Mouse (Mus musculus): ENCODE results near the gene Vdac2. TPM values are rescaled to one million over a fixed set of nuclear protein-coding genes. Genes with fewer than 3 reads are reported as not detected.
A peak's percentile ranks its signal among the peaks of the same experiment; 100 is the strongest.

The Vdac2 gene
- total RNA-seq, 2 experiments from 2014 or later = 469 to 495 TPM

DNA sequence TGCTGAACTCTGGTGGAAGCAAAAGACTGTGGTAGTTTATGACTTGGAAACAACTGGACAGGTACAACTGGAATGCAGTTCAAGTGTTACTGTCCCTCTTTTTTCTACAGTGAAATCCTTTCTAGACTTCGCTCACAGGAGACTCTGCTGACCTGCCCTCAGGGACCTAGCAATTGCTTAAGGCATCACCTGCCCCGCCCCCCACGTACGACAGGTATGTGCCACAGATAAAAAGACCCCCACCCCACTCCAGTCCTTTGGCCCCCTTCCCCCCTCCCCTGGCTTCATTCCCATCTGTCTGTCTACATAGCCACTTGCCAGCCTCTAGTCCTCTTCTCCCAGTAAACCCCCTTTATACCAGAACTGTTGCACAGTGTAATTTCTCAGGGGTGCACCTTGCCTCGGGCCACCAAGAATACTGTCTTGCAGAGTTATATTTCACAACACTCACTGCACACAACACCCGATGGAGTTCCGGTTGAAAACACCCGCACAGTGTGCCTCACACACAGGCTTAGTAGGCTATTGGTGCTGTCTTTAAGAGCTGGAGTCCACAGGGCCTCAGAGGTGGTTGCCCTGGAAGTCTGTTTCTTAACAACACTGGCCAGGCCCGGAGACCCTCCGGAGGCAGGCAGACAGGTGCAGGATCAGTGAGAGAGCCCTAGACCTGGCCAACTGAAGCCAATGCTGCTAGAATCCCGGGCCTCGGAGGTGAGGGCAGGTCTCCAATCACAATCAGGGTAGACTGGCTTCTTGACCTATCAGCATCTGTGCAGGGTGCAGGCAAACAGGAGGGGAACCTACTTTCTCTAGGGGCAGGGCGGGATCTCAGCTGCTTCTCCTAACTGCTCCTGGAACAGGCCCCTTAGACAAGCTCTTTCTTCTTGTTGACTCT is 24.7 kb downstream of the Vdac2 start:
- intact Hi-C loops (cut with DNase I) = loop anchor here (5.0 to 10.0 kb wide), 2 partner anchors 97 to 725 kb away; partner anchors contain the start of genes Dusp13 and Samd8
- DNase-seq = no peak

DNA sequence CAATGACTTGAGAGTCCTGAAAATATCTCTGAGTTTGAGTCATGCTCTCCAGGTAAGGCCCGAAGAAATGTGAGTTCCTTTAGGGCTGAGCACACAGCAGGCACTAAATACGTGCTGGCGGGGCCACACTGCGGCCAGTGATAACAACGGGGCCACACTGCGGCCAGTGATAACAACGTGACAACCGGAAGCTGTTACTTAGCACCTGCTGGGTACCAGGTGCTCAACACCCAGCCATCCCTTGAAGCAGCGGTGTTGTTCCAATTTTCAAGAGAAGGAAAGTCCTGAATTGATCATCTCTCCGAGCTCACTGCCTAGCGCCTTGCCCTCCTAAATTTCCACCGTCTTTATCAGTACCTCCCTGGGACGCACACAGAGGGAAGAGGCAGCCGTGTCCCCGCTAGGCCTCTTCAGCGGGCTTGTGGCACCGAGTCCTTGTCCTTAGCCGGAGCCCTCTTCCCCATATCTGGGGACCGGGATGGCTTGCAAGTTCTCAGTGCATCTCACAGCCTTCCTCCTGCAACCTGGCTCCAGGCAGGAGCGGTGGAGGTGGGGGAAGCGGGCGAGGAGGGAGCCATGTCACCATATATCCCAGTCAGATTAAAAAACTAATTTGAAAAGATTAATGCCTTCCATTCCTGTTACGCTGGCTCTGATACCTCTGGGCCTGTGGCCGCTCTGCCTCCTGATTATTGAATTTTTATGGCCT is 25.5 kb downstream of the Vdac2 start:
- intact Hi-C loops (cut with DNase I) = no loop called here
- no peak for DNase-seq

DNA sequence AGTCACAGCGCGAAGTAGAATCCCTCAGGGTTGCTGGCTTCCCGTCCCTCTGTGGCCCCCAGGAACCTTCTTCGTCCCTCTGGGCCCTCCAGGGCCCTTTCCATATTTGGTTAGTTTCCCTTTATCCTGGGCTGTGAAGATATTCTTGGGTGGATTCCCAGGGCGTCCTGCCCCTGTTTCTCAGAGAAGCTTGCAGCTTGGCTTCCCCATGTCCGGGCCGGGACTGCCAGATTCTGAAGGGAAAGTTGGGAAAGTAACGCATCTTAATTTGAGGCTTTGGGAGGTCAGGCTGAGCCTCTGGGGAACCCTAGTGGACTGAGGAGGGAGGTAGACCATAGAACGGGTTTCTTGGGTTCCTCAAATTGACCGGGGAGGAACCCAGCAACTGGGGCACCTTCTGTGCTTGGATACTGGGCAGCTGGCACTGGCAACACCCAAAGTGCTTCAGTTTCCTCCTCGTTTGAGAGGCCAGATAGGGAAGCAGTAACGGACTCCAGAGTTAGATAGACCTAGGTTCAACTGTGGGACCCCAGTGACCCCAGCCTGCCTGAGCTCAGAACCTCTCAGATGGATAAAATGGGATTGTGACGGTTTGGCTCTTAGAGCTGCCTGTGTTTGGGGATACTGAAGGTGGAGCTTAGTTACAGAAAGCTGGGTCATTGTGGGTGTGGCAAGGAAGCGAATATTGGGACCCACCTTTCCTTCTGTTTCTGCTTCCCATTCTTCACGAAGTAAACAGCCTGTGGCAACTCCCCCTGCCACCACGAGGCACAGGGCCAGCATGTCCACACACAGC is 27.2 kb downstream of the Vdac2 start:
- intact Hi-C loops (cut with DNase I) = no loop called here
- DNase-seq = peak; percentile 51 to 60

DNA sequence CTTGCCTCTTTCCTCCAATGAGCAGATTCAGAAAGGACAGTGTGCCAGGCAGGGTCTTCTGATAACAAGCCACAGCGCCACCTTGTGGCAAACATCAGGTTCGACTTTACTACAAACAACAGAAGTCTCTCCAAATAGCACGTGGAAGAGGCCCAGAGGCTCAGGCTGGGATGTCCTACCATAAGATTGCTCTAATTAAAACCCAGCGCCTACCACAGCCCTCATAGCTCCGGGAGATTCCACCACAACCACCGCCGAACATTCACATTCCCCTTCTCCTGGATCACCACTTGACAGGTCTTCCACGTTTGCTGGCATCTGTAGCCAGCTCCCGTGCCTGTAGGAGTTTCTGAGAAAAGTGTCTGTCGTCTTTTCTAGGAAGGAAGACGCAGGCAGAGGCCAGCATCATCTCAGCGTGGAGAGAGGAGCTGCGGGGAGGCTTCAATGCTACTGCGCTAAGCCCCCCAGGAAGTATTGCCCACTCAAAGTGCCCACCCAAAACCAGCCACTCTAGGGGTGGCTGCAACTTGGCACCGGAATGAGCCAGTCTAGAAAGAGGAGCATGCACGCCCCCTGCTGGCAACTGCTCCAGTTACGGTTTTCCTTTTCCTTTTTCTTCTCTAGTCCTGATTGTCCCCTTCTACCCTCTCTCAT is 28.5 kb downstream of the Vdac2 start:
- intact Hi-C loops (cut with DNase I) = no loop called here
- peak; percentile 67 to 76 for DNase-seq

DNA sequence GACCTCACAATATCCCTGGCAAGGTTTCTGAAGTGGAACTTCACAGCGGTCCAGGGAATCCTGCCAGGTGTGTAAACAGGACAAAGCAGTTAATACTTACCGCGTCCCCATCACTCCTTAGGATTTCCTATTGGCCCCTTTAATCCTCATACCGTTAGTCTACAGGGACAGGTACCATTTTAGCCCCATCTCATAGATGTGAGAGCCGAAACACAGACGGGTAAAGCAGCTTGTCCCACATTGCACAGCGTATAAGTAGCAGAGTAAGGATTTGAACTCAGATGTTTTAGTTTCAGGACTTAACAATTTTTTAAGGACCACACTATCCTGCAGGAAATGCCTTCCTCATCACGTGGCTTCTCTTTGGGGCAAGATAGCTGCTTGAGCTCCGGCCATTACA is 29.2 kb downstream of the Vdac2 start:
- DNase-seq = no peak
- intact Hi-C loops (cut with DNase I) = no loop called here

DNA sequence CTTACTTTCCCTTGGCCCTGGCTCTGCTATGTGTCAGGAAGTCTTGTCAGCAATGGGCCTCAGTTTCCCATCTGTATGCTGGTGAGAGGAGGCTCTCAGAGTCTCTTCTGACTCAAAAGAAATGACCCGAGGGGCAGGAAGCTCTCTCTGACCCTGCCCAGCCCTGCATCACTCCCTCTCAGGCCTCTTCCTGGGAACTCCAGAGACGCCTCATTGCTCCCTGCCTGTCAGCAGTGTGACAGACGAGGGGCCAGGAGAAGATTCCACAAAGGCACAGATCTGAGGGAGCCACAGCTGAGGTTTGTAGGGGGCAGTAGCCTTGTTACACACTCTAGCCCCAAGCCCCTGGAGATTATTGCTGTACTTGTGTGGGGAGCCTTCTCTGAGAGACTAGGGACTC is 30.9 kb downstream of the Vdac2 start:
- no peak for DNase-seq
- intact Hi-C loops (cut with DNase I) = no loop called here

DNA sequence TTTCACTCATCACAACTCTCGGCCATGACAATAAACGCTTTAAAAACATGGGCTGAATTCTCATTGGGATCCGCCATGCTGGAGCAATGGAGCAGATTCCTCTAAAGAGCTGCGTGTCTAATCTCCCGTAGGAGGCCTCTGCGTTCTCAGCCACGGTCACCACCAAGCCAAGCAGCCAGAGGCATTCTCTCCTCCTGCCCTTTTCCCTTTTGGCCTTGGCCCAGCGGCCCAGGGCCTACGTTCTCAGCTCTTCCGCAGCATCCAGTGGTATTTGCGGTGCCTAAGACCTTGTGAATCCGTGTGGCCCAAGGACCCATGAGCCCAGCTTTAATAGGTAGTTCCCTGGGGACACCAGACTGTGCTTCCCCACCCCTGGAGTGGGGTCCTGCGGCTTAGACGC is 31.8 kb downstream of the Vdac2 start:
- intact Hi-C loops (cut with DNase I) = no loop called here
- DNase-seq = no peak

DNA sequence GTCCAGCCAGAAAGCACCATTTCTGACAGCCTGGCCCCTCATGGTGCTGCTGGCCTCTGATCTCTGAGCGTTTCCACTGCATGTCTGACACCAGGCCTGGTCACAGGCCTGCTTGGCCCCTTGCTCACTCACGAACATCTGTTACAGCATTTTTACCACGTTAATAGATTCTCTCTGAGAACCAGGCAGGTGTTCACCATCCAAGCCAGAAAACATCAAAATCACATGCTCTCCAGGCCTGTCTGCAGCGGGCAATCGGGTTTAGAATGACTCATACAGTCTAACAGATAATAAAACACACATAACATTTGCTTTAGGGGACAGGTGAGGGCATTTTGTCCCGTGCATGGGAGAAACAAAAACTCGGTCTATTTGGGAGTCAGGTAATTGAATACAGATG is 41.3 kb downstream of the Vdac2 start:
- DNase-seq = no peak

DNA sequence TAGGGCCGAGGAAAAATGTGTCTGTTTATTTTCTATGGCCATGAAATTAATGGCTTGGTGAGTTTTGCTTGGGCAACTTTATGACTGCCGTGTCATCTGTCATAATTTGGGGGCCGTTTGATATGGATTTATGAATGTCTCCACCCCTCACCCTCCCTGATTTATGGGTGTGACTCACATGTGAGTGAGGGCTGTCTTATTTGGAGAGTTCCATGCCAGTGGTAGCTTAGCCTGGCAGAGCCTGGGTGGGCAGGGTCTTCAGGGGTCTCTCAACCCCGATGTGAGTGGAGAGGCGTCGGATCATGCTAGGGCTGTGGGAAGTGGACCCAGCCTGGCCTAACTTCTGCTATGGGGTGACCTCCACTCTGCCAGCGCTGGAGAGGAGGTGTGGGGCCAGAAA is 41.8 kb downstream of the Vdac2 start:
- no peak for DNase-seq
- intact Hi-C loops (cut with DNase I) = no loop called here

More for the DNA sequence above, 41.3 kb downstream of the Vdac2 start:
- intact Hi-C loops (cut with DNase I) = no loop called here

DNA sequence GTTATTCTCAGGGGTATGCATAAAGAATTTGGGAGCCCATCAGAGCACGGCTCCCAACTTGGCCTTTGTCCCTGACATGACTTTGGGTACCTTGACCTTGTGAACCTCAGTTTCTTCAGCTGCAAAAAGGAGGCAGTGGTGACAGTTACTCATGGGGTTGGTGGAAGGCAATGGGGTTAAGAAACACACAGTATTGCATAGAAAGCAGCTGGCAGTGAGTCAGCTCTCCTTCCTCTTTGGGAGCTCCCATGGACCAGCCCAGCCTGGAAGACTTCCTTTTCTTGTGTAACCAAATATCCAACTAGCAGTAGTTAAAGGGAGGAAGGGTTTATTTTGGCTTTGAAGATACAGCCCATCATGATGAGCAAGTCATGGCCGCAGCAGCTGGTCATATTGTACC is 65.4 kb downstream of the Vdac2 start:
- peak; percentile 13 to 19 for DNase-seq
- intact Hi-C loops (cut with DNase I) = loop anchor here (10.0 kb wide), 1 partner anchor 64 kb away; no protein-coding TSS in a partner anchor

DNA sequence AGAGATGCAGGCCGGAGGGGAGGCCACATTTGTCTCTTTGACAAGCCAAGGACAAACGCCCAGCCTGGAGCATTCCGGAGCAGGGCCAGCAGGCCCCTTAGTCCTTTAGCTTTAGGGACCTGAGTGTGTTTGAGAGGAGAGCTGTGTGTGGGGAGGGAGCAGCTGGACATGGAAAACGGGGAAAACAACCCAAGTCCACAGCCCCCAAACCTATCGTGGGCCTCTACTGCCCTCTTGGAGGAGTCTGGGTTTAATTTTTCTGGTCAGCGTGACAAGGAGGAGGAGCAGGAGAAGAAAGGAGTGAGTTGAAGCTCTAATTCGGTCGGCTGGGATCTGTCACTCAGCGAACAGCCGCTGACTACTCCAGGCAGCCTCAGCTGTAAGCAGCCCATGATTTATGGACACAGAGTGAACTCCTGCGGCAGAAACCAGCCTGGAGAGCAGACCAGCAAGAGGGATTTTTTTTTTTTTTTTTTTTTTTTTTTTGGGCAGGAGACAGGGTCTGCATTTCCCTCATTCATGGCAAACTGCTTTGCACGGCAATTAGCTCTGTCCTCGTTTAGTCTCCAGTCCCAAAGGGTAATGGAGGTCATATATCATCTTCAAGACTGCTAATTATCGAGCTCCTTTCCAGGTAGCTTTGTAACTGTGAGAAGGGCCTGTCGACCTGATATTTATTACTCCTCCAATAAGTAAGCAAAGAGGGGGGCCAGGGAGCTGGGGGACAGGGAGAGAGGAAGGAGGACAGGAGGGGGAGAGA is 66.7 kb downstream of the Vdac2 start:
- intact Hi-C loops (cut with DNase I) = loop anchor here (10.0 kb wide), 1 partner anchor 63 kb away; no protein-coding TSS in a partner anchor
- peak; percentile 14 to 34 for DNase-seq

DNA sequence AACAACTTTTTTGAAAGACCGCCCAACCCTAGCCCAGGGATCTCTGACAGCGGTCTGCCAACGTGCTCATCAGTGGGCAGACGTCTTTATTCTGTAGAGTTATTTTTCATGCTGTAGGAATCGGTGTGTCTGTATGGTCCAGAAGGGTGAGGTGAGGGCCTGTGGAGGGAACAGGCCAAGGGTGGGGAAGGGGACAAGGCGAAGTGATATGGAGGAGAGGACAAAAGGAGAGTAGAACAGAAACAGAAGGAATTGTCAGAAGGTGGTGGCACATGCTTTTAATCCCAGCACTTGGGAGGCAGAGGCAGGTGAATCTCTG is 67.3 kb downstream of the Vdac2 start:
- DNase-seq = no peak
- intact Hi-C loops (cut with DNase I) = loop anchor here (10.0 kb wide), 1 partner anchor 63 kb away; no protein-coding TSS in a partner anchor

Other genes with a start within 250 kb of the Vdac2 start
- under 1 TPM in 1 of 2 experiments, not detected in 1; 0.26 TPM for gene Dupd1, start 110.7 kb upstream of the Vdac2 start, total RNA-seq (2021)
- gene Samd8, start 74.7 kb upstream of the Vdac2 start, total RNA-seq (2021) = 10 to 100 TPM; 25.3 to 26.9 TPM
- gene Dusp13, start 74.1 kb upstream of the Vdac2 start, total RNA-seq (2021) = under 1 TPM in 1 of 2 experiments, not detected in 1; 0.36 TPM
- gene Comtd1, start 23.7 kb downstream of the Vdac2 start, total RNA-seq (2021) = 1 to 10 TPM; 6.3 to 6.8 TPM
- gene Zfp503, start 164.4 kb downstream of the Vdac2 start, total RNA-seq (2021) = 1 to 10 TPM; 1.8 to 2.6 TPM
- gene Lrmda, start 194.5 kb downstream of the Vdac2 start, total RNA-seq (2021) = 1 to 10 TPM in 1 of 2 experiments, under 1 TPM in 1; 0.76 to 1.0 TPM